Mouse (Mus musculus) neural tube, embryonic 13.5 days (tissue): ENCODE data around the gene Supt3. TPM values are rescaled to one million over a fixed set of nuclear protein-coding genes. Genes with fewer than 3 reads are reported as not detected.

Experiments used
- ATAC-seq: fragments of 200-750 bp; cut with Nextera tagmentation; 2 replicates; pipeline ENCODE4 v1.8.0; 2017; ENCODE audit warnings: low read depth, mild to moderate bottlenecking, moderate TSS enrichment, moderate library complexity
- H3K27ac ChIP-seq: fragments of 300-500 bp; sonication (generic); replicated peaks from 2 replicates; pipeline ENCODE4 v1.5.1; 2015; ENCODE audit warnings: moderate library complexity, mild to moderate bottlenecking, inconsistent platforms
- H3K27me3 ChIP-seq: fragments of 300-500 bp; sonication (generic); 2 replicates; pipeline ENCODE4 v1.6.1; 2015; ENCODE audit warnings: mild to moderate bottlenecking, inconsistent platforms
- H3K36me3 ChIP-seq: fragments of 300-500 bp; sonication (generic); 2 replicates; pipeline ENCODE4 v1.6.1; 2015; ENCODE audit warnings: mild to moderate bottlenecking, inconsistent platforms
- H3K4me1 ChIP-seq: fragments of 300-500 bp; sonication (generic); replicated peaks from 2 replicates; pipeline ENCODE4 v1.6.1; 2015; ENCODE audit warnings: inconsistent platforms
- H3K4me2 ChIP-seq: fragments of 300-500 bp; sonication (generic); 2 replicates; pipeline ENCODE4 v1.6.1; 2015; ENCODE audit warnings: inconsistent platforms, mild to moderate bottlenecking, moderate library complexity
- H3K4me3 ChIP-seq: fragments of 300-500 bp; sonication (generic); 2 replicates; pipeline ENCODE4 v1.5.1; 2015; ENCODE audit warnings: mild to moderate bottlenecking, inconsistent platforms
- H3K9ac ChIP-seq: fragments of 300-500 bp; sonication (generic); 2 replicates; pipeline ENCODE4 v1.6.1; 2015; ENCODE audit warnings: moderate library complexity, mild to moderate bottlenecking, inconsistent platforms
- H3K9me3 ChIP-seq: fragments of 300-500 bp; sonication (generic); 2 replicates; pipeline ENCODE4 v1.6.1; 2016; ENCODE audit warnings: inconsistent platforms
- WGBS: fragments of 180-500 bp; shearing (Covaris S2); methylation state at CpG from one replicate; pipeline ENCODE4 v1.1.7; 2015; 5-methylcytosine and 5-hydroxymethylcytosine counted together
- polyA plus RNA-seq: library from polyadenylated mRNA; unstranded; fragments of >200 nt; fragmentation: Nextera tagmentation; extraction: Ambion mirVana; gene quantifications from 2 replicates; pipeline ENCODE4 v1.2.1, GENCODE M21; 2015

Supt3 gene
- polyA plus RNA-seq, 1 experiment from 2014 or later = 25.9 TPM

DNA sequence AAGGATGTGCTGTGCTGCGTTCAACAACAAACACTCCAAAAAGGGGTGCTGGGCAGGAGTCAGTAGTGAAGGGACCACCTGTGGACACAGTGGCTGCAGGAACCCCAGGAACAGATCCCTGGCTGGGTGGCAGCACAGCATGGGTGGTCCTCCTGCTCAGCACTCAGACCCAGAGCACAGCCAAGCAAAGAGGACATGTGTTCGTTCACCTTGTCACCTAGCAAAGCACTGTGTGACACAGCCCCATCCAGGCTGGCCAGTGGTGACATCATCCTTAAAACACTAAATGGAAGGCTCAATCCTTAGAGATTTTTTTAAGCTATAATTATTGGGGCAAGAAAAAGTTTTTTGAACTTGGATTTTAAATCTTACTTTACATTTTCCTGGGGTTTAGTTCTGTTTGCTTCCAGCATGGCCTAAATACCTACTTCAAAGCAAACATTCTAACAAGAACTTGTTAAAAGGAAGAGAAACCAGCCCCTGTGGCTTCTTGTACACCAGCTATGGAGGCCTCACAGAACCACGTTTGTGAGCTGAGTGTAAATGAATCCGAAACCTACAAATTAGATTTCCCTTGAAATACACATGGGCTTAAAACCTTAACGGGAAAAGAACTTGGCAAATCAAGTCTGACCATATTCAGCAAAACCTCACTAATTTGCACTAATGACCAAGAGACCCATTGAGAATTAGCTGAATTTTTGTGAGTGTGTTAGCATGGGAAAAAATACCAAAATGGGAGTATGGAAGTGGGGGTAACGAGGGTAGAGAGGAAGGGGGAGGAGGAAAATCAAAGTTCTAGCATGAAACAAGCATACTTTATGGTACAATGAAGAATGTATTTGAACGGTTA, 295.8 kb downstream of the Supt3 start:
- peaks cover 18% of the 10 kb centered on the region for H3K4me1 ChIP-seq
- H3K9ac ChIP-seq = no peak overlapping the region
- no peaks in the 10 kb centered on the region for H3K9me3 ChIP-seq
- no peak for ATAC-seq
- no peaks in the 10 kb centered on the region for H3K36me3 ChIP-seq
- no peak overlapping the region for H3K4me2 ChIP-seq
- no peak overlapping the region for H3K4me3 ChIP-seq
- no peak overlapping the region for H3K27ac ChIP-seq
- H3K27me3 ChIP-seq = no peaks in the 10 kb centered on the region
- WGBS = 69% methylated on average over 7 of the region's 7 CpGs

DNA sequence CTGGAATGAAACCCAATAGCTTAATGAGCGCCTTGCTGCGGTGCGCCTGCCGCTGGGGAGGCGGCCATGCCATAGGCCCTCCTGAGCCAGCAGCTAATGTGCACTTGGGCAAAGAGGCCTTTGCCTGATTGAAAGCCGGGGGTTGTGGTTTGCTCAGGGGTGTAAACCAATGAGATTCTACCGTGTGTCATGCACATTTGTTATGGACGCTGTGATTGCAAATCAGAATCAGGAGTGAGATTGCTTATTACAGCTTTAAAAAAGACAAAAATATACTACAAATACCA, 296.3 kb downstream of the Supt3 start:
- no peaks in the 10 kb centered on the region for H3K27me3 ChIP-seq
- H3K27ac ChIP-seq = no peak overlapping the region
- ATAC-seq = no peak
- H3K4me3 ChIP-seq = no peak overlapping the region
- no peaks in the 10 kb centered on the region for H3K36me3 ChIP-seq
- 91% methylated on average over 8 of the region's 8 CpGs for WGBS
- peaks cover 21% of the 10 kb centered on the region for H3K4me1 ChIP-seq
- no peaks in the 10 kb centered on the region for H3K9me3 ChIP-seq
- no peak overlapping the region for H3K9ac ChIP-seq
- no peak overlapping the region for H3K4me2 ChIP-seq

DNA sequence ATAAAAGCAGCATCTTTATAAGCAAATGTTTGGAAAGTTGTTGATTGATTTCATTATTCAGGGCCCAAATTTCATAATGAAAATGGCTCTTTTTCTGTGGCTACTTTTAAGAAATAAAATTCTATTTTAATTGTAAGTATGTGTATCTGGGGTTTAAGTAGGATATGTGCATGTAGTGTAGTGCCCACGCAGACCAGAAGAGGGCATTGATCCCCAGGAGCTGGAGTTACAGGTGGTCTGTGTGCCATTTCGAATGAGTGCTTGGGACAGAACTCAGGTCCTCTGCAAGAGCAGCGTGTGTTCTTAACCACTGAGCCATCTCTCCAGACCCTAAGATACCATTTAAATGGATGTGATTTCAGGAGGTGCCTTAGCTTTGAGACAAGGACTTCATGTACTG, 296.8 kb downstream of the Supt3 start:
- H3K27ac ChIP-seq = no peak overlapping the region
- H3K9me3 ChIP-seq = no peaks in the 10 kb centered on the region
- no peaks in the 10 kb centered on the region for H3K36me3 ChIP-seq
- WGBS = 96% methylated on average over 3 of the region's 3 CpGs
- H3K4me1 ChIP-seq = peaks cover 19% of the 10 kb centered on the region
- no peak overlapping the region for H3K4me3 ChIP-seq
- no peak overlapping the region for H3K4me2 ChIP-seq
- no peaks in the 10 kb centered on the region for H3K27me3 ChIP-seq
- H3K9ac ChIP-seq = no peak overlapping the region
- ATAC-seq = no peak

DNA sequence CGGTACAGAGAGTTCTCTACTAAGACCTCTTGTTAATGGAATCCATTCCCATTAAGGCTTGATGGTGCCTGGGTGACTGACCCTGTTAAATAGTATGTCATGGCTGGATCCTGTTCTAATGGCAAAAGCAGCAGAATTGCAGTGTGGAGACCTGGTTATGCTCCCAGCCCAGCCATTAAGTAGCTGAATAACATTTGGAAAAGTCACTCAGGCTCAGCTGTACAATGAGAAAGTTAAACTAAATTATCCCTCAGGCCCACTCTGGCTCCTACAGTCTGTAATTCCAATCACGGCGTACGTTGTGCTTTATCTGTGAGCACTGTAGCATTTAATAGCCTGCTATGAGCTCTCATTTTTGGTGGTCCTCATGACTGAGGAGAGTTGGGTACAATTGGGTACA, 300.0 kb downstream of the Supt3 start:
- Histone ChIP-seq H3K27ac (peak overlapping the region; percentile 68; the same call in 1 of the 2 replicates), H3K36me3 (no peaks in the 10 kb centered on the region), H3K4me2 (no peak overlapping the region), H3K9ac (no peak overlapping the region), H3K27me3 (no peaks in the 10 kb centered on the region), H3K9me3 (no peaks in the 10 kb centered on the region), H3K4me3 (no peak overlapping the region), H3K4me1 (peaks cover 26% of the 10 kb centered on the region)
- 57% methylated on average over 4 of the region's 4 CpGs for WGBS
- ATAC-seq = peak; percentile 89

DNA sequence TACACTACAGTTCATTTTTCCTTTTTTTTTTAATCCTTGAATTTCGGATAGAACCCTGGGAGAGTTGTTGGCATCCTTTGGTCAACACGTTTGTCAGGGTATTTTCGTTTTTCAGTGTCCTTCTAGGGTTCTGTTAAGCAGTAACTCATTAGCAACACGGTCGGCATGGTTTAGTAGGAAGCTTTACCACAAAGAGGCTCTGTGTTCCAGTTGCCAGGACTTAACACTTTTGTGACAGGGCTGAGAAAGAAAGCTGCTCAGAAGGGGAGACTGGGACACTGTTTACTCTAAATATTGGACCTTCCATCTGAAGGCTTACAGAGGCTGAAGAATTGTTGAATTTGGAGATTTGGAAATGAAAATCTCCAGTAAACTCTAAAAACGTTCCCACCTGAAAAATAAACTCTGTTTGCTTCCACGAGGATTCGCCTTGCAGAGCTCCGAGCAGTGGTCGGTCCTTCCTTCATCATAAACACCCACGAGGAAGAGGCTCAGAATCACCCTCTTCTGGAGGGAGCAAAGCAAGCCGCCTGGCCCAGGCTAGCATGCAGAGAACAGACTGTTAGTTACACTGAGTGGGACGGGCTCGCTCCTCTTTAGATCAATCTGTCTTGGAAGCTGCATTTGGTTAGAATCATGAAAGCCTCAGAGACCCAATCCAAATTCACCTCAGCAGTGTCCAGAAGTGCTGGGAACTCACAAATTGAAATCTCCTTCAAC, 301.1 kb downstream of the Supt3 start:
- Histone ChIP-seq H3K27ac (no peak overlapping the region), H3K4me3 (no peak overlapping the region), H3K9ac (no peak overlapping the region), H3K27me3 (no peaks in the 10 kb centered on the region), H3K4me2 (no peak overlapping the region), H3K4me1 (peaks cover 32% of the 10 kb centered on the region), H3K36me3 (no peaks in the 10 kb centered on the region), H3K9me3 (no peaks in the 10 kb centered on the region)
- WGBS = 66% methylated on average over 14 of the region's 14 CpGs
- ATAC-seq = no peak

DNA sequence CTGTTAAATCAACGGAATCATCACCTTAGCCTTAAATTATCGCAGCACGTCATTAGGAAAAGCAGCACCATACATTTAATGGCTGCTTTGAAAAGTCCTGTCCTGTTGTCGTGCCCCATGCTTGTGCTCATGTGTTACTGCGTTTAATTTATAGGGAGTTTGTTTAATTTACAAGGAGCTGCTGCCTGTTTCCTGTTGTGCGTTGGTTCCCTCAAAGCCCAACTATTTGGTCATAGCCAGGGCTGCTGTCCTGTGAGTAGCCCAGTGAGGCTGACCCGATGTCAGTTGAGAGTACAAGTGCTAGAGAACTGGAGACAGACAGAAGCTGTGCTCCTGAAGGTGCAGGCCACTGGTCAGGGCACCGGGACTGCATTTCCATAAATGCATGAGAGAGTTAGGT, 304.6 kb downstream of the Supt3 start:
- 69% methylated on average over 8 of the region's 8 CpGs for WGBS
- Histone ChIP-seq H3K27me3 (no peaks in the 10 kb centered on the region), H3K27ac (no peak overlapping the region), H3K4me2 (no peak overlapping the region), H3K4me1 (peaks cover 28% of the 10 kb centered on the region), H3K4me3 (no peak overlapping the region), H3K9me3 (no peaks in the 10 kb centered on the region), H3K9ac (no peak overlapping the region), H3K36me3 (no peaks in the 10 kb centered on the region)
- ATAC-seq = no peak

DNA sequence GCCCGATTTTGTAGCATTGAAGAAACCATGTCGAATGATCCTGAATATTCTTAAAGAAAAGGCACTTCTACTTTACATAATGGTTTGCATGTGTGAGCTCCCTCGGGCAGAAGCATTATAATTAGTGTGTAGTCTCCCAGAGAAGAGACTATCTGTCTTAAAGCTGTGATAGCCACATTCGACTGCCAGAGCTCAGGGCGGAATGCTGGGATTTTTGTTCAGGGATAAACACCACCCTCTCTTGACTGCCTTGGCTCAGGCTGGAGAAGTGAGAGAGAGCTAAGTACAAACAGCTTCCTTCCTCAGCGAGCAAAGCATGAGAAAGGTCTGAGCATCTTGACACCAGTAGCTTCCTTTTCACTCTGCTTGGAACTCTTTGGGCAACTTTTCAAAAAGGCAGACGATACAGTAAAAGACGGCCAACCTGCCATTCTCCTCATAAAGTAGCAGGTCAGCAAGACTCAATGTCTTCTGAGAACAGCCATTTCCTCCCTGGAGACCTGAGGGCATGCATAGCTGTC, 305.1 kb downstream of the Supt3 start:
- H3K27me3 ChIP-seq = no peaks in the 10 kb centered on the region
- peaks cover 25% of the 10 kb centered on the region for H3K4me1 ChIP-seq
- no peaks in the 10 kb centered on the region for H3K36me3 ChIP-seq
- WGBS = 63% methylated on average over 8 of the region's 8 CpGs
- no peak overlapping the region for H3K9ac ChIP-seq
- no peak overlapping the region for H3K4me2 ChIP-seq
- no peak overlapping the region for H3K4me3 ChIP-seq
- H3K9me3 ChIP-seq = no peaks in the 10 kb centered on the region
- no peak overlapping the region for H3K27ac ChIP-seq
- no peak for ATAC-seq

DNA sequence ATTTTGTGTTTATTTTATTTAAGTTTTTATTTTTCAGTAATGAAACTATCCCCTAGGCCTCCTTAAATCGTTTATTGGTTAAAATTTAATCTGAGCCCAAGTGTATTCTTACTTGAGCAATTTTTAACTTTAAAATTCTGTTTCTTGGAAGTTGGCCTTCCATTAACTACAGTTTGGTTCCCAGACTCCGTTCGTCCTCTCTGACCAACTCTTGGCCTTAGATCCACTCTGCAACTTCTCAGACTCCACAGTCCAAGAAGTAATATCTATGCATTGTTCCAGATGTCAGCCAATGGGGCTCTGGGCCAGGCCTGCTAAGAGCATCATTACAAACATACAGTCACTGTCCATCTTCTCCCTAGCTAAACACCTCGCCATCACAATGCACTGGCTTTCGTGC, 309.4 kb downstream of the Supt3 start:
- H3K4me1 ChIP-seq = peaks cover 12% of the 10 kb centered on the region
- no peak overlapping the region for H3K9ac ChIP-seq
- H3K9me3 ChIP-seq = no peaks in the 10 kb centered on the region
- H3K36me3 ChIP-seq = no peaks in the 10 kb centered on the region
- H3K4me3 ChIP-seq = no peak overlapping the region
- 94% methylated on average over 5 of the region's 5 CpGs for WGBS
- no peak overlapping the region for H3K27ac ChIP-seq
- ATAC-seq = no peak
- H3K4me2 ChIP-seq = no peak overlapping the region
- no peaks in the 10 kb centered on the region for H3K27me3 ChIP-seq

DNA sequence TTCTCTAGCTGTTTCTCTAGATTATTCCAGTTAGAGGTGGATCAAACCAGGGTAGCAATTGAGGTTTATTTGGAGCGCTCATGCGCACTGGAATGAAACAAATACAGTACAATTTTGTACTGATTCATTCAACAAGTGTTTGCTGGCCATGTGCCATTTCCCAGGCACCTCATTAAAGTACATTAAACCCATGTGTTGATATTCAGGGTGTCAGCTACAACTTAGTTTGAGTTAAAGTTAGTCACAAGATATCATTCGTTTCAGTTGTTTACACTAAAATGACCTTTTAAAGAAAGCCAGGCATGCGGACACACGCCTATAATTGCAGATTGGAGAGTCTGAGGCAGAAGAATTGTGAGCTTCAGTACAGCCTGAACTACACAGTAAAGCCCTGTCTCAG, 310.1 kb downstream of the Supt3 start:
- no peak overlapping the region for H3K4me2 ChIP-seq
- no peak for ATAC-seq
- peaks cover 5% of the 10 kb centered on the region; the same call in 1 of the 2 replicates for H3K4me1 ChIP-seq
- no peaks in the 10 kb centered on the region for H3K27me3 ChIP-seq
- 83% methylated on average over 5 of the region's 5 CpGs for WGBS
- H3K4me3 ChIP-seq = no peak overlapping the region
- H3K27ac ChIP-seq = no peak overlapping the region
- no peaks in the 10 kb centered on the region for H3K9me3 ChIP-seq
- H3K9ac ChIP-seq = no peak overlapping the region
- H3K36me3 ChIP-seq = no peaks in the 10 kb centered on the region

DNA sequence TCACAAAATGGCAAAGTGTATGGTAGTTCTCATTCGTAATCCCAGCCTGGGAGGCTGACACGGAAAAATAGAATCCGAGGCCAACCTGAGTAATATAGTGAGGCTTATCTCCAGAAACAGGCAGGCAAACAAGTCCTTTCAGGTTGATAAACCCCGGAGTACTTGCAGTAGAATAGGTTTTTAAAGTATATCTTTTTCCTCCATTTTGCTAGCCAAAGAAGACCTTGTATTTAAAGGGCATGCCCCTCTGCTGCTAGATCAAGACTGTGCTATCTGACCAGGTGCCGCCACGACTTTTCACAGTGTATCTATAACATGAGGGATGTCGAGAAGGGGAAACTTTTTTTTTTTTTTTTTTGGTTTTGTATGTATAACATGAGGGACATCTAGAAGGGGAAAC, 324.1 kb downstream of the Supt3 start:
- no peak overlapping the region for H3K27ac ChIP-seq
- no peak for ATAC-seq
- H3K9ac ChIP-seq = no peak overlapping the region
- 91% methylated on average over 7 of the region's 7 CpGs for WGBS
- no peak overlapping the region for H3K4me2 ChIP-seq
- no peaks in the 10 kb centered on the region for H3K9me3 ChIP-seq
- H3K27me3 ChIP-seq = no peaks in the 10 kb centered on the region
- H3K4me3 ChIP-seq = no peak overlapping the region
- H3K4me1 ChIP-seq = no peaks in the 10 kb centered on the region
- H3K36me3 ChIP-seq = no peaks in the 10 kb centered on the region

DNA sequence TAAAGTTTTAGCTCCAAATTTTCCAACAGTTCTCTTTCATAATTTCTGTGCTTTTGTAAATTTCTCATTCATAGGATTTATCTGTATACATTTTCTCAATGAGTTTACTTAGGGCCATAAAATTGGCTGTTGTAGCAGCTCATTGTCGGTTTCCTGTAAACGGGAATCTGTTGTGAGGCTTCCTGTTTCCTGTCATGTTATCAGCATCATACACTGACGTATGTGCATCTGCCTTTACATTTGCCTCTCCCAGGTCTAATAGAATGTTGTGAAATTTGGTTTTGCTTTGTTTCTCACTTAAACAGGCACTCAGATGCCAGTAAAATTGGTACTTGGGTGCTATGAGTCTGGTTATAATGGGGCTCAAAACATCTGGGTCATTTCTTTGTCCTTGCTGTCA, 338.4 kb downstream of the Supt3 start:
- 82% methylated on average over 3 of the region's 3 CpGs for WGBS
- no peak overlapping the region for H3K4me2 ChIP-seq
- H3K27me3 ChIP-seq = no peaks in the 10 kb centered on the region; the same call in 1 of the 2 replicates
- H3K36me3 ChIP-seq = no peaks in the 10 kb centered on the region
- H3K4me3 ChIP-seq = no peak overlapping the region
- no peak overlapping the region for H3K27ac ChIP-seq
- no peak overlapping the region for H3K9ac ChIP-seq
- H3K9me3 ChIP-seq = no peaks in the 10 kb centered on the region
- peaks cover 21% of the 10 kb centered on the region for H3K4me1 ChIP-seq
- no peak for ATAC-seq

DNA sequence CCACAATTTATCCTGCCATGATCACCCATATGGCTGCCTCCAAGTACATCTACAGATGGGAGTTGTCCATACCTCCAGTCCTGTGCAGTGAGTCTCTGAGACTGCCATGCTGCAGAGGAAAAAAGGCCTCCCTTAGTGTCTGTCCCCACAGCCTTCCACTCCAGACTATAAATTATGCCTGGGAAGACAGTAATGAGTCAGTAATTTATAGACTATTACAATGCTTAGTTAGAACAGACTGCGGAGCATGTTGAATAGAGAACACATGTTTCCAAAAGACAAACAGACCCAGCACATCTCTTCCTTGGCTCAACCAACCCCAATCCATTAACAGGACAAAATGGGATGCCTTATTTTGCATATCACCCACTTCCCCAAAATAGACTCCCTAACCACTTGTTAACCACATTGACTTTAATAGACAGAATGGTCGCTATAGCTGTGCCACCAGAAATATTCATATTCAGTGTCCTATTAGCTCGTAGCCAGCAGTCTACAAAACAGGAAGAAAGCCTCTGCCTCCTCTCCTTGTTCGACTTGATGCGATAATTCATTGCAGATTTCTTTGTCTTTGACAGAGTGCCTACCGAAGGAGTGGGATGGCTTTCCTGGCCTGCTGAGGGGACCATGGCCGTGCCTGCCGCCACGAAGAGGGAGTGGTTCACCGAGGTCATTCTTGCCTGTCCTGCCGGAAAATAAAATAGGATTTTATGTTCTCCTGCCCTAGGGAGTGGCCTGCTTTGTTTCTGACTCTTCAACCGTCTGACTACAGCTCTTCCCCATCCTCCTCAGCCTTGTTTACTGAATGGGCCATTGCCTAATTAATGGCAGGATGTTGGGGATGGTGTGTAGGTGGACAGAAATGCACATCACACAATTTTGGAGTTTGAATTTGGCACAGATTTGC, 341.9 kb downstream of the Supt3 start:
- WGBS = 13% methylated on average over 12 of the region's 12 CpGs
- H3K9me3 ChIP-seq = no peaks in the 10 kb centered on the region
- no peaks in the 10 kb centered on the region for H3K36me3 ChIP-seq
- no peak overlapping the region for H3K9ac ChIP-seq
- no peaks in the 10 kb centered on the region; the same call in 1 of the 2 replicates for H3K27me3 ChIP-seq
- H3K4me2 ChIP-seq = peak overlapping the region; percentile 22; the same call in 1 of the 2 replicates
- H3K27ac ChIP-seq = no peak overlapping the region
- no peak overlapping the region for H3K4me3 ChIP-seq
- peak; percentile 80 for ATAC-seq
- peaks cover 21% of the 10 kb centered on the region for H3K4me1 ChIP-seq
